Mouse (Mus musculus) limb, embryonic 14.5 days (tissue): ENCODE measurements around the gene Klhdc2. TPM values are rescaled to one million over a fixed set of nuclear protein-coding genes. Genes with fewer than 3 reads are reported as not detected.
A peak's percentile ranks its signal among the peaks of the same experiment; 100 is the strongest.

Experiments used
- ATAC-seq: fragments of 200-750 bp; cut with Nextera tagmentation; 2 replicates; pipeline ENCODE4 v1.8.0; 2017; ENCODE audit warnings: low read depth, moderate number of reproducible peaks, moderate TSS enrichment; ENCODE audit not compliant: low FRiP score
- DNase-seq: peaks from one replicate; pipeline ENCODE4 v3.0.0-alpha.2; 2015; ENCODE audit warnings: low spot score
- H3K27ac ChIP-seq: fragments of 300-500 bp; sonication (generic); replicated peaks from 2 replicates; pipeline ENCODE4 v1.5.1; 2014; ENCODE audit warnings: low read depth, mild to moderate bottlenecking, low read length, moderate library complexity, mixed read lengths
- H3K27me3 ChIP-seq: fragments of 300-500 bp; sonication (generic); 2 replicates; pipeline ENCODE4 v1.6.1; 2014; ENCODE audit warnings: low read length, mixed read lengths; ENCODE audit not compliant: control insufficient read depth, insufficient read depth
- H3K36me3 ChIP-seq: fragments of 300-500 bp; sonication (generic); 2 replicates; pipeline ENCODE4 v1.6.1; 2014; ENCODE audit warnings: mild to moderate bottlenecking, low read length, moderate library complexity, mixed read lengths; ENCODE audit not compliant: control insufficient read depth, insufficient read depth
- H3K4me1 ChIP-seq: fragments of 300-500 bp; sonication (generic); 2 replicates; pipeline ENCODE4 v1.6.1; 2014; ENCODE audit warnings: antibody characterized with exemption, low read length, mixed read lengths; ENCODE audit not compliant: control insufficient read depth, insufficient read depth
- H3K4me2 ChIP-seq: fragments of 300-500 bp; sonication (generic); replicated peaks from 2 replicates; pipeline ENCODE4 v1.6.1; 2014; ENCODE audit warnings: low read depth, mild to moderate bottlenecking, low read length, moderate library complexity; ENCODE audit not compliant: severe bottlenecking
- H3K4me3 ChIP-seq: fragments of 300-500 bp; sonication (generic); replicated peaks from 2 replicates; pipeline ENCODE4 v1.5.1; 2014; ENCODE audit warnings: low read length
- H3K9ac ChIP-seq: fragments of 300-500 bp; sonication (generic); 2 replicates; pipeline ENCODE4 v1.6.1; 2014; ENCODE audit warnings: mild to moderate bottlenecking, low read depth, low read length, moderate library complexity; ENCODE audit not compliant: severe bottlenecking
- H3K9me3 ChIP-seq: fragments of 300-500 bp; sonication (generic); 2 replicates; pipeline ENCODE4 v1.6.1; 2016; ENCODE audit warnings: low read length; ENCODE audit not compliant: control insufficient read depth
- POLR2A ChIP-seq: fragments of 200-500 bp; IDR thresholded peaks from 2 replicates; pipeline ENCODE4 v1.8.0; 2012; ENCODE audit warnings: inconsistent platforms, mild to moderate bottlenecking, moderate library complexity, borderline replicate concordance; ENCODE audit not compliant: insufficient read depth, insufficient read length; ENCODE audit errors: extremely low read depth
- WGBS: fragments of 180-500 bp; shearing (Covaris S2); extraction: QIAGEN DNeasy Blood & Tissue Kit; methylation state at CpG from one replicate; pipeline ENCODE4 v1.1.7; 2014; 5-methylcytosine and 5-hydroxymethylcytosine counted together
- polyA plus RNA-seq, 2 experiments: library from polyadenylated mRNA; depleted of rRNA in 1 of 2; stranded (reverse) in 1 of 2; unstranded in 1 of 2; fragments of >200 nt; fragmentation: Nextera tagmentation in 1 of 2; extraction: Ambion mirVana in 1 of 2; gene quantifications; 2 replicates each; pipeline versions ENCODE4 v1.2.1 to v1.2.3; 2012 to 2014

The Klhdc2 gene
- polyA plus RNA-seq, 2 experiments = 96.0 to 124 TPM

- DNase-seq (no peak), ATAC-seq (no peak)
- Histone ChIP-seq H3K36me3 (peaks cover 12% of the 10 kb centered on the region), H3K9me3 (no peaks in the 10 kb centered on the region), H3K27ac (0 out of 2 replicates have a peak overlapping the region, but pooled peaks have one; percentile 93), H3K9ac (peak overlapping the region; percentile 94; the same call in 1 of the 2 replicates), H3K4me1 (peaks cover 18% of the 10 kb centered on the region), H3K4me2 (peak overlapping the region; percentile 60), H3K4me3 (peak overlapping the region; percentile 77), H3K27me3 (no peaks in the 10 kb centered on the region)
- WGBS = 75% methylated on average over 4 of the region's 4 CpGs
- no peak for TF ChIP-seq POLR2A
Observed at GRCm38 (mm10) chr12:69295651-69296050, 830 bp upstream of the Klhdc2 start.

DNA sequence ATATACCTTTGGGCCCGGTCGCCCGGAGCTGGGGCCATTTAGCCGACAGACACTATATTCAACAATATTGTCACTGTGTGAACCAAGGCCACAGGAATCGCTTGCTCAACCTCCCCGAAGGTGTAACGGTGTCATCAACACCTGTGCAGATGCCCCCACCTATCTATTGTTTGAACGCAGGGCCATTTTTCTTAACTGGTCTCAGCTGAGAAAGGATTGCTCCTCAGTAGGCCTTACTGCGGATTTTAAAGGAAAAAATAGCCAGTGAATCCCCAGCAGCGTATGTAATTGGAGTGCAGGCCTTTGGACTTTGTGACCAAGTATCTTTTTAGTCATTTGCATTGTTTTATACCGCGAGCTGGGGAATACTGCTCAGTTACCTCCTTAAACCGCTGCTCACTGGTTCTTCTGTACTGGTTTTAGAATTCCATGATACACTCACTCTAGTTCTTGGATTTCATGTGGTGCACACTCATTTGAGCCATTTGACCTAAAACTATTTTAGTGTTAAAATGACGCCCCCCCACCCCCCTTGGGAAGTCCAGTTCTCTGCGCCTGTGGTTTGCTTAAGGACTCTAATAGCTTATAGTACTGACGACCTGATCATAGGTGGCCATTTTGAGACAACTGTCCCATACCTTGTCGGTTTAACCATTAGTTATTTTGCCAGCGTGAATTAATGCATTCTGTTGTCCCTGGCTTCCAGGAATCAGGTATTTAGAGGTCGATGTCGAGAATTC is 1.1 kb downstream of the Klhdc2 start:
- H3K36me3 ChIP-seq = peaks cover 30% of the 10 kb centered on the region
- no peaks in the 10 kb centered on the region for H3K27me3 ChIP-seq
- no peak for DNase-seq
- TF ChIP-seq POLR2A = no peak
- ATAC-seq = no peak
- 18% methylated on average over 20 of the region's 20 CpGs for WGBS
- H3K4me2 ChIP-seq = peak overlapping the region; percentile 60
- H3K4me1 ChIP-seq = peaks cover 18% of the 10 kb centered on the region
- H3K4me3 ChIP-seq = peak overlapping the region; percentile 77
- H3K9me3 ChIP-seq = no peaks in the 10 kb centered on the region
- H3K27ac ChIP-seq = peak overlapping the region; percentile 93
- H3K9ac ChIP-seq = peak overlapping the region; percentile 94

GRCm38 (mm10) chr12:69298281-69298680 is 1.8 kb downstream of the Klhdc2 start:
- no peak for TF ChIP-seq POLR2A
- Histone ChIP-seq H3K27ac (no peak overlapping the region), H3K36me3 (peaks cover 37% of the 10 kb centered on the region), H3K4me3 (no peak overlapping the region), H3K27me3 (no peaks in the 10 kb centered on the region), H3K9me3 (no peaks in the 10 kb centered on the region), H3K4me1 (peaks cover 18% of the 10 kb centered on the region), H3K9ac (no peak overlapping the region), H3K4me2 (peak overlapping the region; percentile 33)
- WGBS = 88% methylated on average over 4 of the region's 4 CpGs
- no peak for ATAC-seq
- no peak for DNase-seq

GRCm38 (mm10) chr12:69299231-69299630 is 2.8 kb downstream of the Klhdc2 start:
- Histone ChIP-seq H3K36me3 (peaks cover 46% of the 10 kb centered on the region), H3K9me3 (no peaks in the 10 kb centered on the region), H3K4me1 (peaks cover 18% of the 10 kb centered on the region), H3K9ac (no peak overlapping the region), H3K27ac (no peak overlapping the region), H3K4me3 (0 out of 2 replicates have a peak overlapping the region, but pooled peaks have one; percentile 4), H3K4me2 (peak overlapping the region; percentile 7; the same call in 1 of the 2 replicates), H3K27me3 (no peaks in the 10 kb centered on the region)
- DNase-seq = peak; percentile 3
- no peak for TF ChIP-seq POLR2A
- ATAC-seq = no peak
- 40% methylated on average over 12 of the region's 12 CpGs for WGBS

DNA sequence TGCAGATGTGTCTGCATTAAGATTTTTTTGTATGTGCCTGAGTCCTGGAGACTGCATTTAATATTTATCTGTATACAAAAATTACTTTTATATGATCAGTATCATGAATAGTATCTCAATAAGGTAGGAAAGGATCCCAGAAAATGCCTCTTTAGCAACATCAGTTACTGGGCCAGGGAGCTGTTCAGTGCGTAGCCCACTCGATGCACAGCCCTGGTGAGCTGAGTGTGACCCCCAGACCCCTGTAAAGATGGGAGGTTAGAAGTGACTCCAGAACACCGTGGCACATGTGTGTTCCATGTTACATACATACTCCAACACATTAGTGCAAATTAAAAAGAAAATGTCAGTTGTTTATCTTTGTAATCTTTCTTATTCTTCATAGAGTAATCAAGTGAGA is 3.4 kb downstream of the Klhdc2 start:
- 81% methylated on average over 3 of the region's 3 CpGs for WGBS
- ATAC-seq = no peak
- peaks cover 18% of the 10 kb centered on the region for H3K4me1 ChIP-seq
- H3K36me3 ChIP-seq = peaks cover 51% of the 10 kb centered on the region
- H3K27me3 ChIP-seq = no peaks in the 10 kb centered on the region
- H3K4me2 ChIP-seq = no peak overlapping the region
- H3K9ac ChIP-seq = no peak overlapping the region
- no peak overlapping the region for H3K27ac ChIP-seq
- H3K9me3 ChIP-seq = no peaks in the 10 kb centered on the region
- no peak for DNase-seq
- no peak overlapping the region for H3K4me3 ChIP-seq
- TF ChIP-seq POLR2A = no peak
